Mouse (Mus musculus): ENCODE measurements around the gene Lhx2. TPM values are rescaled to one million over a fixed set of nuclear protein-coding genes. Genes with fewer than 3 reads are reported as not detected.

Gene Lhx2
- total RNA-seq (2014; rRNA removed; ENCODE audit: low replicate concordance) (not detected in 2 replicates), polyA plus RNA-seq (2015; fragmentation: Nextera tagmentation; extraction: Ambion mirVana) (0.04 TPM in 1 of 2 replicates, not detected in the other)

DNA sequence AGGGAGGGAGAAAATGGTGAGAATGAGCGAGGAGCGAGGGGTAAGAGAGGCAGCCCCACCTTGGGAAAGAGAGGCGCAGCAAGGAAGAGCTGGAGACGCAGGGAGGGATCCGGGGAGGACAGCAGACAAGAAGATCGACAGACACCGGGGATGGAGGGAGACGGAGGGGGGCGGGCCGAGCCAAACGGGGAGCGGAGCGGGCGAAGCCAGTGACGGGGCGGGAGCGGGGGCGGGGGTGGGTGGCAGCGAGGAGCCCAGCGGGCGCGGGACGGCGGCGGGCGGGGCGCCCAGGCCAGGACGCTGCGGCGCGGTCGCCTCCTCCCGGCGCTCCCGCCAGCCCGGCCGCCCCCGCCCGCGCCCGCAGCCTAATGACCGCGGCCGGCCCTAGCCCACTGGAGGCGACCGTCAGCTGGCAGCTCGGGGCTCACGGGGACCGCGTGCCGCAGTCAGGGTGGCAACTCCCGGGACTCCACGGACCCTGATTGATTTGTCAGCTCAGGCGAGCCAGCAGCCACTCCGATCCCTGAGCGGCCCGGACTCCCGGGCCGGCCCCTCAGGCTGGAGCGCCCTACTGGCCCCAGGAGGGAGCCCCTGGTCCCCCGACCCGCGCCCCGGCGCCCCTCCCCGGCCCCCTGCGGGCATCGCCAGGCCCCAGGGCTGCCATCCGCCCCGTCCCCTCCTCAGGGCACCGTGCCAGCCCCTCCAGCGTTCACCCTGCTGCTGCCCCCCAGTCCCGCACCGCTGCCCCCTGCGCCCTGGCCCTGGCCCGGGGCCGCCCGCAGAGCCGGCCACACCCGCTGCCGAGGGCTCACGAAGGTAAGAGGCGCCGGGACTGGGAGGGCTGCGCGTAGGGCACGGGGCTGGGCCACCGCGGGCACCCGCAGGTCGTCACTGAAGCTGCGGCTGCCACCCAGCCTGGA, at the start of gene Lhx2:
Gene Lhx2, plus strand, starts transcription at position 292 of the 920 bp plus-strand sequence.
- H3K27ac ChIP-seq (ENCODE audit: low read depth) = no peak within 1 kb of the TSS
- TF ChIP-seq EP300 (IDR thresholded peaks at IDR 0.05; ENCODE audit: low read depth) (no peak), CTCF (IDR thresholded peaks at IDR 0.05; ENCODE audit: low read depth) (no peak)
- ATAC-seq (ENCODE audit: insufficient read depth, low read depth) (no peak; the same call in 1 of the 2 replicates), DNase-seq (ENCODE audit: low spot score) (no peak)
- H3K27me3 ChIP-seq (ENCODE audit: control insufficient read depth, insufficient read depth, low read length) = peaks cover 98% of the 10 kb centered on the region
- peaks cover 10% of the 10 kb centered on the region; the same call in 1 of the 2 replicates for H3K4me1 ChIP-seq (ENCODE audit: control insufficient read depth, insufficient read depth)
- H3K4me2 ChIP-seq (ENCODE audit: low read depth, low read length) = peak within 1 kb of the TSS; percentile 81
- no peak within 1 kb of the TSS; the same call in 1 of the 2 replicates for H3K9ac ChIP-seq (replicated peaks; ENCODE audit: low read depth, low read length)
- no peaks in the 10 kb centered on the region for H3K36me3 ChIP-seq (replicated peaks; ENCODE audit: control insufficient read depth, insufficient read depth, low read length)
- 1% methylated on average over 59 of the region's 92 CpGs for WGBS
- no peaks in the 10 kb centered on the region for H3K9me3 ChIP-seq (replicated peaks; ENCODE audit: control insufficient read depth, low read length)
- H3K4me3 ChIP-seq (ENCODE audit: low read depth, low read length) = peak within 1 kb of the TSS; percentile 51

DNA sequence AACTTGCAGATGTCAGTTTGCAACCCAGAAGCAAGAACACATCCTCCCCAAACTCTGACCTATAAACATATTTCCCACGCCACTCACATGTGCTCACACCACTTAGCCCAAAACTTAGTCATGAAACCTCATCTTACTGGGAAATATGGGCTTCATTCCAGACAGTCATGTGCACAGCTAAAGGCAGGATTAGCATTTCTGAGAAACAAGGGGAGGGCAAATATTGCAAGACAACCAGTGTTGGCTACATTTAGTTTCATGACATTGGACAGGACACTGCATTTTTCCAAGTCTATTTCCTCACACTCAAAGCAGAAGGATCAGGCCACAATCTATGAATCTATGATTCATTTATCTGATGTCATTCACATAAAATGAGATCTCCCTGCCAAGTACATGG, 47.6 kb upstream of the Lhx2 start:
- ATAC-seq (ENCODE audit: insufficient read depth, low read depth) = no peak
- H3K4me1 ChIP-seq (ENCODE audit: control insufficient read depth, insufficient read depth) = peaks cover 7% of the 10 kb centered on the region; the same call in 1 of the 2 replicates
- no peaks in the 10 kb centered on the region for H3K36me3 ChIP-seq (replicated peaks; ENCODE audit: control insufficient read depth, insufficient read depth, low read length)
- no peaks in the 10 kb centered on the region for H3K27me3 ChIP-seq (ENCODE audit: control insufficient read depth, insufficient read depth, low read length)
- no peak overlapping the region for H3K9ac ChIP-seq (replicated peaks; ENCODE audit: low read depth, low read length)
- 74% methylated on average over 1 of the region's 1 CpGs for WGBS
- no peaks in the 10 kb centered on the region for H3K9me3 ChIP-seq (replicated peaks; ENCODE audit: control insufficient read depth, low read length)
- no peak overlapping the region for H3K4me3 ChIP-seq (ENCODE audit: low read depth, low read length)
- H3K27ac ChIP-seq (ENCODE audit: low read depth) = no peak overlapping the region
- no peak for TF ChIP-seq EP300 (IDR thresholded peaks at IDR 0.05; ENCODE audit: low read depth)
- TF ChIP-seq CTCF (IDR thresholded peaks at IDR 0.05; ENCODE audit: low read depth) = no peak
- H3K4me2 ChIP-seq (ENCODE audit: low read depth, low read length) = no peak overlapping the region
- DNase-seq (ENCODE audit: low spot score) = no peak

DNA sequence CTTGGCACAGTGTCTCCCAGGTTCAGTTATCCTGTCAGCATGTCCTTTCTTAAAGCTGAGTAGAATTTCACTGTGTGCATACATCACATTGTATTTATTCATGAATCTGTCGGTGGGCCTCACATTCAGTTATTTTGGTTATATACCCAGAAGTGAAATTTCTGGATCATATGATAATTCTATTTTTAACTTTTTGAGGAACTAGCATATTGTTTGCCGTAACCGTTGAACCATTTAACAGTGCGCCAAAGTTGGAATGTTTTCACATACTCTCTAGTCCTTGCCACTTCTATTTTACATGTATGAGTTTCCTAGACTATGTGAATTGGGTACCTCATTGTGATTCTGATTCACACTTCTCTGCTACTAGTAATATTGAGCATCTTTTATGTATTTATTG, 43.1 kb upstream of the Lhx2 start:
- H3K4me2 ChIP-seq (ENCODE audit: low read depth, low read length) = no peak overlapping the region
- ATAC-seq (ENCODE audit: insufficient read depth, low read depth) (no peak), DNase-seq (ENCODE audit: low spot score) (no peak)
- no peaks in the 10 kb centered on the region for H3K36me3 ChIP-seq (replicated peaks; ENCODE audit: control insufficient read depth, insufficient read depth, low read length)
- no peaks in the 10 kb centered on the region for H3K4me1 ChIP-seq (ENCODE audit: control insufficient read depth, insufficient read depth)
- H3K9ac ChIP-seq (replicated peaks; ENCODE audit: low read depth, low read length) = no peak overlapping the region
- no peaks in the 10 kb centered on the region for H3K9me3 ChIP-seq (replicated peaks; ENCODE audit: control insufficient read depth, low read length)
- no peak overlapping the region for H3K4me3 ChIP-seq (ENCODE audit: low read depth, low read length)
- no peaks in the 10 kb centered on the region for H3K27me3 ChIP-seq (ENCODE audit: control insufficient read depth, insufficient read depth, low read length)
- TF ChIP-seq EP300 (IDR thresholded peaks at IDR 0.05; ENCODE audit: low read depth) (no peak), CTCF (IDR thresholded peaks at IDR 0.05; ENCODE audit: low read depth) (no peak)
- 84% methylated on average over 4 of the region's 4 CpGs for WGBS
- H3K27ac ChIP-seq (ENCODE audit: low read depth) = no peak overlapping the region

DNA sequence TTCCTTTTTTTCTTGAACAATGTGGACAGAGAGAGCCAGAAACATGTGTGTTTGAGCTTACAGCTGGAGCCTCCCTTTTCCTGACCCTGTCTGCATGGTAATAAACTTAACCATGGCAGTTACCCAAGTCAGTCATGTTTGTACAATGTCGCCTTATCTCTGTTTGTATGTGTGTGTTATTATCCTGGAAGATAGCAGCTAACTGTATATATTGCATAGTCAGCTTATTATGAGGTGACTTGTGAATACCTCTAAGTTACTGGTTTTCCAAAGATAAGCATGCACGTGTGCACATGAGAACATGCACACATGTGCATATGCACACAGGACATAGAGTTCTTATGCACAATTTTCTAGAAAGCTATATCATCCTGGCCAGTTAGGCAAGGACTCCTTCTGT, 38.1 kb upstream of the Lhx2 start:
- H3K4me2 ChIP-seq (ENCODE audit: low read depth, low read length) = no peak overlapping the region
- no peak overlapping the region for H3K27ac ChIP-seq (ENCODE audit: low read depth)
- WGBS = 64% methylated on average over 2 of the region's 2 CpGs
- no peak overlapping the region for H3K4me3 ChIP-seq (ENCODE audit: low read depth, low read length)
- ATAC-seq (ENCODE audit: insufficient read depth, low read depth) (no peak), DNase-seq (ENCODE audit: low spot score) (no peak)
- H3K9ac ChIP-seq (replicated peaks; ENCODE audit: low read depth, low read length) = no peak overlapping the region
- H3K4me1 ChIP-seq (ENCODE audit: control insufficient read depth, insufficient read depth) = no peaks in the 10 kb centered on the region
- no peak for TF ChIP-seq CTCF (IDR thresholded peaks at IDR 0.05; ENCODE audit: low read depth)
- TF ChIP-seq EP300 (IDR thresholded peaks at IDR 0.05; ENCODE audit: low read depth) = no peak
- no peaks in the 10 kb centered on the region for H3K27me3 ChIP-seq (ENCODE audit: control insufficient read depth, insufficient read depth, low read length)
- no peaks in the 10 kb centered on the region for H3K9me3 ChIP-seq (replicated peaks; ENCODE audit: control insufficient read depth, low read length)
- no peaks in the 10 kb centered on the region for H3K36me3 ChIP-seq (replicated peaks; ENCODE audit: control insufficient read depth, insufficient read depth, low read length)

DNA sequence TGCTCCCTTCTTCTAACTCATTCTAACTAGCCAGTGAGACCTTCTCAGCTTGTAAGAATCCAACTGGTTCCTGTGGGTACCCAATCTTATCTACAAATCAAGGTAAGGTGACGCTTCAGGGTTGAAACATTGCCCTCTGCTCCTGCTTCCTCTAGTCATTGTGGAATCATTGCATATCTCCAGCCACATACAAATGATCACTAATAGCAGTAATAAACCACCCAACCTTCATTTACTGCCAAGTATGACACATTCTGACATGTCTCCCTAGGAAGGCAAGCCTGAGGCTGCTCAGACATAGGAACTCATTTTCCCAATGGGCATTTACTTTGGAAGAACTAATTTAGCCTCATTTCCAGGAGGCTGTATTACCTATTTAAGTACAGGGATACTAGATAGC, 33.9 kb upstream of the Lhx2 start:
- Histone ChIP-seq H3K27ac (ENCODE audit: low read depth) (no peak overlapping the region), H3K36me3 (replicated peaks; ENCODE audit: control insufficient read depth, insufficient read depth, low read length) (no peaks in the 10 kb centered on the region), H3K4me3 (ENCODE audit: low read depth, low read length) (no peak overlapping the region), H3K9me3 (replicated peaks; ENCODE audit: control insufficient read depth, low read length) (no peaks in the 10 kb centered on the region), H3K4me2 (ENCODE audit: low read depth, low read length) (no peak overlapping the region), H3K27me3 (ENCODE audit: control insufficient read depth, insufficient read depth, low read length) (no peaks in the 10 kb centered on the region), H3K9ac (replicated peaks; ENCODE audit: low read depth, low read length) (no peak overlapping the region), H3K4me1 (ENCODE audit: control insufficient read depth, insufficient read depth) (no peaks in the 10 kb centered on the region)
- TF ChIP-seq CTCF (IDR thresholded peaks at IDR 0.05; ENCODE audit: low read depth) = no peak
- no peak for TF ChIP-seq EP300 (IDR thresholded peaks at IDR 0.05; ENCODE audit: low read depth)
- DNase-seq (ENCODE audit: low spot score) = no peak
- WGBS = 63% methylated on average over 1 of the region's 1 CpGs
- no peak for ATAC-seq (ENCODE audit: insufficient read depth, low read depth)

Measured in heart, postnatal 0 days (tissue).